Mouse (Mus musculus) ES-E14 (cell line): ENCODE data around the gene Rbfox1.

ENCODE experiments used
- HCFC1 ChIP-seq: IDR thresholded peaks from 2 replicates; pipeline ENCODE4 v1.6.1; 2012; ENCODE audit warnings: low read length, inconsistent platforms, borderline replicate concordance; ENCODE audit not compliant: insufficient read depth
- ZC3H11A ChIP-seq: IDR thresholded peaks from 2 replicates; pipeline ENCODE4 v1.6.1; 2012; ENCODE audit warnings: low read depth, mild to moderate bottlenecking, inconsistent platforms, low read length, borderline replicate concordance

DNA sequence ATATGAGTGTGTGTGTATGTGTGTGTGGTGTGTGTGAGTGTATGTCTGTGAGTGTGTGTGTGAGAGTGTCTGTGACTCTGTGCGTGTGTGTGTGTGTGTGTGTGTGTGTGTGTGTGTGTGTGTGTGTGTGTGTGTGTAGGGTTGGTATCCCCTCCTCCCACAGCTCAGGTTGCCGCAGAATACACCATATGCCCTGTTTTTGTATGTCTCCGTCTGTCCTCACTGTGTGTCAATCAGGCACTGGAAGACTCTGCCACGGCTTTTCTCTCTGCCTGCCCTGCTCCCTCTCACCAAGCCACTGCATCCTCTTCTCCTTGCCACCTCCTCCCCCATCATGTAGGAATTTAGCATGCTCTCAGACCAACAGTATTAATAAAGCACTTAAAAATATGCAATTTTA is 1084.8 kb downstream of the Rbfox1 start:
- TF ChIP-seq ZC3H11A: no peak
- no peak for TF ChIP-seq HCFC1
